Mouse (Mus musculus): Measurements from ENCODE around the gene Synj1.

DNA sequence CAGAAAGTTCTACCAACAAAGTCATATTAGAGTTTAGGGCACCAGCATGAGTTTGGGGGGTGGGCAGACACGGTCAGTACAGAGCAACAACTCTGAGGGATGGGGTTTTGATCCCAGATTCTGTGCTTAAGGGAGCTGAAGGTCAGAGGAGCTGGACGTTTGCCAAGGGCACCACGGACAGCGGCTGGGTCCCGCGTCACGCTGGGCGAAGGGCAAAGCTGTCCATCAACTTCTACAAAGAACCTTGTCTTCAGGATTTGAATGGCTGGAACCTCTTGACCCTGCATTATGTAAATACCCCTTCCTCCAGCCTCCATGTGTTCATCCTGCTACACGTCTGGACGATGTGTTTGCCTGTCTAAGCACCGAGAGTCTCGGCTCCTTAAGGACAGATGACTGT, 111.6 kb downstream of the Synj1 start:
- TF ChIP-seq CTCF (IDR thresholded peaks at IDR 0.05; ENCODE audit: borderline replicate concordance, control insufficient read depth, extremely low read depth, insufficient read depth, low read length, poor library complexity): no peak
- TF ChIP-seq POLR2A (IDR thresholded peaks at IDR 0.05; ENCODE audit: control insufficient read depth, extremely low read depth, insufficient read depth, low read length, poor library complexity): no peak

Measured in thymus, adult 2 months (tissue).